Mouse (Mus musculus) cerebellum, adult 2 months (tissue): ENCODE data around the gene Olfr657.

Experiments
- CTCF ChIP-seq: fragments of 200-500 bp; IDR thresholded peaks from 2 replicates; pipeline ENCODE4 v1.5.1; 2011; ENCODE audit warnings: low read depth, mild to moderate bottlenecking, control low read depth, low read length, moderate library complexity, borderline replicate concordance; ENCODE audit not compliant: insufficient read depth
- POLR2A ChIP-seq: fragments of 200-500 bp; IDR thresholded peaks from 2 replicates; pipeline ENCODE4 v1.6.1; 2011; ENCODE audit warnings: low read length, control low read depth, borderline replicate concordance; ENCODE audit not compliant: insufficient read depth

GRCm38 (mm10) chr7:104604727-104605126, 19.9 kb upstream of the Olfr657 start:
- TF ChIP-seq CTCF, result no peak
- TF ChIP-seq POLR2A, result no peak
